Mouse (Mus musculus): ENCODE data around the gene Syt8. TPM values are rescaled to one million over a fixed set of nuclear protein-coding genes. Genes with fewer than 3 reads are reported as not detected.
A peak's percentile ranks its signal among the peaks of the same experiment; 100 is the strongest.

Syt8 gene
- polyA plus RNA-seq, 1 experiment from 2014 or later: not detected

DNA sequence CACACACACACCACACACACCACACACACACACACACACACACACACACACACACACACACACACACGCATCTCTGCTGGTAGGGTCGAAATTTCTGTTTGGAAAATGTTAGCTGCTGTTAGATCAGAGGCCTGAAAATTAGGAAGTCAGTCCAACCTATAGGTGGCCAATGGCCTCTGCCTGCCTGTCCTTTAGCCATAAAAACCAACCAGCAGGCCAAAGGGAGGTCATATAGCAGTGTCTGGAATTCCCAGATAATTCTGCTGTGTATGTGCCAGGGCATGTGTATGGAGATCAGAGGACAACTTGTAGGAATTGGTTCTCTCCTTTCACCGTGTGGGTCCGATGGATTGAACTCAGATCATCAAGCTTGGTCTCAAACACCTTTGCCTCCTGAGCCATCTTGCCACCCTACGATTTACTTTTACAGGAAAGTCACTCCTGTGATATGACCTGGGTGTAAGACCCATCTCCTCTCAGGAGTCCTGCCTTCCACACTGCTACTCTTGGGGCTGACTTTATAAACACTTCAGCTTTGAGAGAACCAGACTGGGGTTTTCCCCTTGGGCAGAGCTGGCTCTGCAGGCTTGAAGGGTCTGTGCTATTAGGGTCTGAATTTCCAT, 24.1 kb downstream of the Syt8 start:
- ATAC-seq (ENCODE audit: insufficient read depth, low FRiP score, low TSS enrichment) (no peak), DNase-seq (ENCODE audit: low spot score) (no peak)
- peak overlapping the region; percentile 70 for H3K27ac ChIP-seq (ENCODE audit: low read depth, low read length)

GRCm38 (mm10) chr7:142459299-142459691, 24.6 kb downstream of the Syt8 start:
- Histone ChIP-seq H3K4me2 (ENCODE audit: low read depth) (no peak overlapping the region), H3K4me1 (ENCODE audit: control insufficient read depth, insufficient read depth, low read length) (peaks cover 14% of the 10 kb centered on the region), H3K27ac (ENCODE audit: low read depth, low read length) (peak overlapping the region; percentile 70; the same call in 1 of the 2 replicates), H3K27me3 (ENCODE audit: control insufficient read depth, insufficient read depth, low read length) (no peaks in the 10 kb centered on the region), H3K9me3 (ENCODE audit: control insufficient read depth, low read length) (no peaks in the 10 kb centered on the region), H3K36me3 (ENCODE audit: control insufficient read depth, insufficient read depth, low read length) (no peaks in the 10 kb centered on the region), H3K9ac (ENCODE audit: low read length) (no peak overlapping the region), H3K4me3 (ENCODE audit: low read depth, low read length) (no peak overlapping the region)
- no peak for ATAC-seq (ENCODE audit: insufficient read depth, low FRiP score, low TSS enrichment)
- DNase-seq (ENCODE audit: low spot score): no peak
- 92% methylated on average over 2 of the region's 2 CpGs for WGBS

More for the DNA sequence above, 24.1 kb downstream of the Syt8 start:
- H3K9me3 ChIP-seq (ENCODE audit: control insufficient read depth, low read length): no peaks in the 10 kb centered on the region
- H3K4me3 ChIP-seq (ENCODE audit: low read depth, low read length): no peak overlapping the region
- no peaks in the 10 kb centered on the region for H3K36me3 ChIP-seq (ENCODE audit: control insufficient read depth, insufficient read depth, low read length)
- WGBS: 80% methylated on average over 5 of the region's 5 CpGs
- H3K9ac ChIP-seq (ENCODE audit: low read length): no peak overlapping the region
- peaks cover 14% of the 10 kb centered on the region for H3K4me1 ChIP-seq (ENCODE audit: control insufficient read depth, insufficient read depth, low read length)
- no peaks in the 10 kb centered on the region for H3K27me3 ChIP-seq (ENCODE audit: control insufficient read depth, insufficient read depth, low read length)
- H3K4me2 ChIP-seq (ENCODE audit: low read depth): no peak overlapping the region

- Histone ChIP-seq H3K4me2 (ENCODE audit: low read depth) (no peak within 1 kb of the TSS), H3K27me3 (ENCODE audit: control insufficient read depth, insufficient read depth, low read length) (no peaks in the 10 kb centered on the region), H3K27ac (ENCODE audit: low read depth, low read length) (no peak within 1 kb of the TSS), H3K9me3 (ENCODE audit: control insufficient read depth, low read length) (no peaks in the 10 kb centered on the region), H3K4me1 (ENCODE audit: control insufficient read depth, insufficient read depth, low read length) (peaks cover 11% of the 10 kb centered on the region), H3K36me3 (ENCODE audit: control insufficient read depth, insufficient read depth, low read length) (no peaks in the 10 kb centered on the region), H3K9ac (ENCODE audit: low read length) (no peak within 1 kb of the TSS), H3K4me3 (ENCODE audit: low read depth, low read length) (no peak within 1 kb of the TSS)
- ATAC-seq (ENCODE audit: insufficient read depth, low FRiP score, low TSS enrichment): no peak
- WGBS: 89% methylated on average over 7 of the region's 7 CpGs
- no peak for DNase-seq (ENCODE audit: low spot score)
These were observed 26.0 kb downstream of the Syt8 start, which contains the start of gene Lsp1 for GRCm38 (mm10) chr7:142460636-142461077. TSS of gene Lsp1 (plus strand) at chr7:142460809.

DNA sequence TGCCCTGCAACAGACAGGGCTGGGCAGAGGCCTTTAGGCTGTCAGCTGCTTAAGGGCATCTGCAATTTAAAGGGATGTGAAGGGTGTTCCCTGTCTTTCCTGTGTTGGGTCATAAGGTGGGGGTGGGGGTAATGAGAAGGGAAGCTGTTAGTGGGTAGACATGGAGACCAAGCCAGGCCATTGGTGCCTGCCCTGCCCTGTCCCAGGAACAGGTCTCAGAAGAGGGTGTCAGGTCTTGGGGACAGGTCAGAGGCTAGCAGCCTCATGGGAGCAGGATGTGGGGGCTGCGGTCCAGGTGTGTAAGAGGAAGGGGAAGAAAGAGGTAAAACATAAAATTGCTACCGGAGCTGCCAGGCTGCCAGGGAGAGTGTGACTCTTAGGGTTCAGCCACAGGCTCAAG, 26.8 kb downstream of the Syt8 start:
- Histone ChIP-seq H3K4me3 (ENCODE audit: low read depth, low read length) (no peak overlapping the region), H3K9me3 (ENCODE audit: control insufficient read depth, low read length) (no peaks in the 10 kb centered on the region), H3K36me3 (ENCODE audit: control insufficient read depth, insufficient read depth, low read length) (no peaks in the 10 kb centered on the region), H3K9ac (ENCODE audit: low read length) (no peak overlapping the region), H3K4me1 (ENCODE audit: control insufficient read depth, insufficient read depth, low read length) (peaks cover 9% of the 10 kb centered on the region), H3K4me2 (ENCODE audit: low read depth) (no peak overlapping the region), H3K27ac (ENCODE audit: low read depth, low read length) (no peak overlapping the region), H3K27me3 (ENCODE audit: control insufficient read depth, insufficient read depth, low read length) (no peaks in the 10 kb centered on the region)
- 91% methylated on average over 2 of the region's 2 CpGs for WGBS
- DNase-seq (ENCODE audit: low spot score) (no peak), ATAC-seq (ENCODE audit: insufficient read depth, low FRiP score, low TSS enrichment) (no peak)

DNA sequence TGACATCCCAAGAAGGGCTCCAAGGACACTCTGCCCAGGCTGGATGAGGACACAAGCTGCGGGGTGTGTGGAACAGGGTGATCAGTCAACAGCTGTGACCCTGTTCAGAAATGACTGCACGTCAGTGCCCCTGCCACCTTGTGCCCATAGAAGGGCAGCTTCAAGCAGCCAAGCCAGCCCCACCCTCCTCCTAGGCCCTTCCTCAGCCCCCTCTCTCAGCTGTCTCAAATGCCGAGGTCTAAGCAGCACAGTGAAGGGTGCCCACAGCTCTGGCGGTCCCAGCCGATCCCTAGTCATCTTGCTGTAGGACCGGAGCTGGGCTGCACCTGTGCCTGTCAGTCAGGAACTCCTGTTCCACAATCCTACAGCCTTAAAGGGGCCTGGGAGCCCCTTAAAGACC, 27.5 kb downstream of the Syt8 start:
- H3K9me3 ChIP-seq (ENCODE audit: control insufficient read depth, low read length): no peaks in the 10 kb centered on the region
- no peak overlapping the region for H3K4me3 ChIP-seq (ENCODE audit: low read depth, low read length)
- H3K27ac ChIP-seq (ENCODE audit: low read depth, low read length): no peak overlapping the region
- peaks cover 4% of the 10 kb centered on the region; the same call in 1 of the 2 replicates for H3K4me1 ChIP-seq (ENCODE audit: control insufficient read depth, insufficient read depth, low read length)
- no peak overlapping the region for H3K4me2 ChIP-seq (ENCODE audit: low read depth)
- H3K27me3 ChIP-seq (ENCODE audit: control insufficient read depth, insufficient read depth, low read length): no peaks in the 10 kb centered on the region
- no peak overlapping the region for H3K9ac ChIP-seq (ENCODE audit: low read length)
- DNase-seq (ENCODE audit: low spot score) (no peak), ATAC-seq (ENCODE audit: insufficient read depth, low FRiP score, low TSS enrichment) (no peak)
- 83% methylated on average over 6 of the region's 6 CpGs for WGBS
- no peaks in the 10 kb centered on the region for H3K36me3 ChIP-seq (ENCODE audit: control insufficient read depth, insufficient read depth, low read length)

GRCm38 (mm10) chr7:142462594-142463078, 28.0 kb downstream of the Syt8 start:
- Histone ChIP-seq H3K4me3 (ENCODE audit: low read depth, low read length) (no peak overlapping the region), H3K9me3 (ENCODE audit: control insufficient read depth, low read length) (no peaks in the 10 kb centered on the region), H3K9ac (ENCODE audit: low read length) (no peak overlapping the region), H3K27ac (ENCODE audit: low read depth, low read length) (no peak overlapping the region), H3K4me1 (ENCODE audit: control insufficient read depth, insufficient read depth, low read length) (no peaks in the 10 kb centered on the region), H3K27me3 (ENCODE audit: control insufficient read depth, insufficient read depth, low read length) (no peaks in the 10 kb centered on the region), H3K4me2 (ENCODE audit: low read depth) (no peak overlapping the region), H3K36me3 (ENCODE audit: control insufficient read depth, insufficient read depth, low read length) (no peaks in the 10 kb centered on the region)
- ATAC-seq (ENCODE audit: insufficient read depth, low FRiP score, low TSS enrichment): no peak
- WGBS: 69% methylated on average over 4 of the region's 4 CpGs
- DNase-seq (ENCODE audit: low spot score): no peak

DNA sequence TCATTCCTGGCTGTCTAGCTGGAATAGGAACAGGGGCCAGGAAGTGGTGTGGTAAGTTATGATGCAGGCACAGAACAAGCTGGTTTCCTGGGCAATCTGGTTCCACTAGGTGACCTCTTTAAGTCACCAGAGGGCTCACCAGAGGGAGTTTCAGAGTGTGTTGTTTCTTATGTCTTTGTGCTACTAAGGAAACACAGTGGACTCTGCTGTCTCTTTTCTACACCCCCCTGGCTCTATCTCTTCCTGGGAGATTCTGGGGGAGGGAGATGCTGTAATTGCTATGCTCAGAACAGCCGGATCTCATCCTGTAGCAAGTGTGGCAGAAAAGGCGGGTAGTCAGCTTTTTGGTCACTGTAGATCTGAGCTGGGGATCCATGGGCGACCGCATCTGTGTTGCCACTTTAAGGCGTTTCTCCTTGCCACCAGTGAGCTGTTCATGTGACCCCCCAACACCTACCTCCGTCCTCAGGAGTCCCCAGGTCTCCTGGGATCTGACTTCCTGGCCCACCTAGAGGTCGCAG, 35.6 kb downstream of the Syt8 start:
- no peak overlapping the region for H3K27ac ChIP-seq (ENCODE audit: low read depth, low read length)
- ATAC-seq (ENCODE audit: insufficient read depth, low FRiP score, low TSS enrichment): no peak
- 89% methylated on average over 7 of the region's 7 CpGs for whole genome bisulfite sequencing
- no peak overlapping the region for H3K9ac ChIP-seq (ENCODE audit: low read length)
- H3K4me3 ChIP-seq (ENCODE audit: low read depth, low read length): no peak overlapping the region
- no peaks in the 10 kb centered on the region for H3K36me3 ChIP-seq (ENCODE audit: control insufficient read depth, insufficient read depth, low read length)
- H3K27me3 ChIP-seq (ENCODE audit: control insufficient read depth, insufficient read depth, low read length): no peaks in the 10 kb centered on the region
- H3K4me2 ChIP-seq (ENCODE audit: low read depth): no peak overlapping the region
- no peaks in the 10 kb centered on the region for H3K9me3 ChIP-seq (ENCODE audit: control insufficient read depth, low read length)
- peaks cover 12% of the 10 kb centered on the region for H3K4me1 ChIP-seq (ENCODE audit: control insufficient read depth, insufficient read depth, low read length)
- DNase-seq (ENCODE audit: low spot score): no peak

GRCm38 (mm10) chr7:142470808-142471413, 36.3 kb downstream of the Syt8 start:
- Histone ChIP-seq H3K36me3 (ENCODE audit: control insufficient read depth, insufficient read depth, low read length) (no peaks in the 10 kb centered on the region), H3K27ac (ENCODE audit: low read depth, low read length) (no peak overlapping the region), H3K4me1 (ENCODE audit: control insufficient read depth, insufficient read depth, low read length) (peaks cover 12% of the 10 kb centered on the region), H3K4me2 (ENCODE audit: low read depth) (no peak overlapping the region), H3K9ac (ENCODE audit: low read length) (no peak overlapping the region), H3K9me3 (ENCODE audit: control insufficient read depth, low read length) (no peaks in the 10 kb centered on the region), H3K4me3 (ENCODE audit: low read depth, low read length) (no peak overlapping the region), H3K27me3 (ENCODE audit: control insufficient read depth, insufficient read depth, low read length) (no peaks in the 10 kb centered on the region)
- WGBS: 31% methylated on average over 4 of the region's 4 CpGs
- DNase-seq (ENCODE audit: low spot score) (peak; percentile 53), ATAC-seq (ENCODE audit: insufficient read depth, low FRiP score, low TSS enrichment) (no peak)
